Mouse (Mus musculus) small intestine, adult 2 months (tissue): ENCODE results near the gene Nupr1.

Source experiments
- CTCF ChIP-seq: fragments of 200-500 bp; IDR thresholded peaks from 2 replicates; pipeline ENCODE4 v1.5.1; 2012; ENCODE audit warnings: low read depth, mild to moderate bottlenecking, control low read depth, inconsistent platforms, low read length, moderate library complexity, mixed read lengths; ENCODE audit not compliant: insufficient replicate concordance, insufficient read length; ENCODE audit errors: extremely low read depth
- POLR2A ChIP-seq: fragments of 200-500 bp; IDR thresholded peaks from 2 replicates; pipeline ENCODE4 v1.6.1; 2012; ENCODE audit warnings: low read depth, mild to moderate bottlenecking, control low read depth, inconsistent platforms, low read length, moderate library complexity

GRCm38 (mm10) chr7:126628111-126628510 is 2.5 kb downstream of the Nupr1 start:
- TF ChIP-seq CTCF, result no peak
- TF ChIP-seq POLR2A, result no peak
